Mouse (Mus musculus) megakaryocyte, embryonic 14.5 days (primary cell): ENCODE data around the gene Sgce.

Experiments
- FLI1 ChIP-seq: IDR thresholded peaks from 2 replicates; pipeline ENCODE4 v1.6.1; 2012; ENCODE audit warnings: low read length, inconsistent platforms, mixed read lengths
- GATA1 ChIP-seq: IDR thresholded peaks from 3 replicates; pipeline ENCODE4 v1.6.1; 2012; ENCODE audit warnings: mixed read lengths, low read length, inconsistent platforms, borderline replicate concordance

- TF ChIP-seq FLI1: no peak
- no peak for TF ChIP-seq GATA1
Observed at GRCm38 (mm10) chr6:4655466-4655865, 91.5 kb downstream of the Sgce start.
